Mouse (Mus musculus) liver, embryonic 16.5 days (tissue): Measurements from ENCODE around the gene Mapt. TPM values are rescaled to one million over a fixed set of nuclear protein-coding genes. Genes with fewer than 3 reads are reported as not detected.
"Not testable (repeated sequence)": the region's sequence is repeated elsewhere in the genome, so short reads cannot be mapped to it uniquely, and the experiment has no call there.

Experiments
- ATAC-seq: fragments of 200-750 bp; cut with Nextera tagmentation; 2 replicates; pipeline ENCODE4 v1.8.0; 2017; ENCODE audit warnings: low read depth, mild to moderate bottlenecking, moderate number of reproducible peaks, moderate library complexity
- H3K27ac ChIP-seq: fragments of 300-500 bp; sonication (generic); 2 replicates; pipeline ENCODE4 v1.5.1; 2014; ENCODE audit warnings: mild to moderate bottlenecking, low read length
- H3K27me3 ChIP-seq: fragments of 300-500 bp; sonication (generic); 2 replicates; pipeline ENCODE4 v1.6.1; 2014; ENCODE audit warnings: low read depth, low read length, mixed read lengths; ENCODE audit not compliant: control insufficient read depth, insufficient read depth
- H3K36me3 ChIP-seq: fragments of 300-500 bp; sonication (generic); 2 replicates; pipeline ENCODE4 v1.6.1; 2014; ENCODE audit warnings: mild to moderate bottlenecking; ENCODE audit not compliant: control insufficient read depth, insufficient read depth
- H3K4me1 ChIP-seq: fragments of 300-500 bp; sonication (generic); 2 replicates; pipeline ENCODE4 v1.6.1; 2014; ENCODE audit warnings: low read depth, low read length, mixed read lengths; ENCODE audit not compliant: control insufficient read depth
- H3K4me2 ChIP-seq: fragments of 300-500 bp; sonication (generic); 2 replicates; pipeline ENCODE4 v1.6.1; 2014; ENCODE audit warnings: low read depth, low read length, mixed read lengths
- H3K4me3 ChIP-seq: fragments of 300-500 bp; sonication (generic); 2 replicates; pipeline ENCODE4 v1.5.1; 2014; ENCODE audit warnings: low read depth, mild to moderate bottlenecking, low read length
- H3K9ac ChIP-seq: fragments of 300-500 bp; sonication (generic); 2 replicates; pipeline ENCODE4 v1.6.1; 2014; ENCODE audit warnings: low read depth, low read length
- H3K9me3 ChIP-seq: fragments of 300-500 bp; sonication (generic); replicated peaks from 2 replicates; pipeline ENCODE4 v1.6.1; 2016; ENCODE audit warnings: low read length; ENCODE audit not compliant: control insufficient read depth
- WGBS: fragments of 180-500 bp; shearing (Covaris S2); extraction: QIAGEN DNeasy Blood & Tissue Kit; methylation state at CpG from one replicate; pipeline ENCODE4 v1.1.7; 2014; ENCODE audit not compliant: insufficient replicate concordance; 5-methylcytosine and 5-hydroxymethylcytosine counted together
- polyA plus RNA-seq: library from polyadenylated mRNA; unstranded; fragments of >200 nt; fragmentation: Nextera tagmentation; extraction: Ambion mirVana; gene quantifications from 2 replicates; pipeline ENCODE4 v1.2.1, GENCODE M21; 2015

Gene Mapt
- polyA plus RNA-seq, 1 experiment from 2014 or later, result 0.53 TPM

DNA sequence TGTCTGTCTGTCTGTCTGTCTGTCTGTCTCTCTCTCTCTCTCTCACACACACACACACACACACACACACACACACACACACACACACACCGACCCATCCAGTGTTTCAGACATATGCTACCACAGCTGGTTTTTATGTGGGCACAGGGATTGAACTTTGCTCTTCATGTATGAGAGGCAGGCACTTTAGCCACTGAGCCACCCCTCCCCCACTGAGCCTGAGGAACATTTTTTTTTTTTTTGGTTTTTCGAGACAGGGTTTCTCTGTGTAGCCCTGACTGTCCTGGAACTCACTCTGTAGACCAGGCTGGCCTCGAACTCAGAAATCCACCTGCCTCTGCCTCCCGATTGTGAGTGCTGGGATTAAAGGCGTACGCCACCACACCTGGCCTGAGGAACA lies 14.3 kb downstream of the Mapt start:
- H3K9me3 ChIP-seq, H3K27me3 ChIP-seq, H3K4me2 ChIP-seq, H3K9ac ChIP-seq, H3K27ac ChIP-seq, H3K4me1 ChIP-seq, H3K4me3 ChIP-seq, H3K36me3 ChIP-seq, ATAC-seq: not testable (repeated sequence)
- WGBS, result 63% methylated on average over 6 of the region's 6 CpGs

GRCm38 (mm10) chr11:104246171-104246694 lies 15.0 kb downstream of the Mapt start:
- H3K4me1 ChIP-seq, result no peaks in the 10 kb centered on the region
- H3K36me3 ChIP-seq, result no peaks in the 10 kb centered on the region
- WGBS, result 13% methylated on average over 6 of the region's 6 CpGs
- H3K4me2 ChIP-seq, result no peak overlapping the region
- no peak overlapping the region for H3K4me3 ChIP-seq
- no peaks in the 10 kb centered on the region for H3K27me3 ChIP-seq
- no peak overlapping the region for H3K27ac ChIP-seq
- 0 out of 2 replicates have a peak, but pooled peaks have one; percentile 13 for ATAC-seq
- H3K9ac ChIP-seq, result no peak overlapping the region
- H3K9me3 ChIP-seq, result no peaks in the 10 kb centered on the region

- Histone ChIP-seq H3K4me2 (no peak overlapping the region), H3K9ac (no peak overlapping the region), H3K27ac (no peak overlapping the region), H3K4me3 (no peak overlapping the region), H3K4me1 (no peaks in the 10 kb centered on the region), H3K27me3 (no peaks in the 10 kb centered on the region), H3K36me3 (no peaks in the 10 kb centered on the region), H3K9me3 (no peaks in the 10 kb centered on the region)
- ATAC-seq, result 0 out of 2 replicates have a peak, but pooled peaks have one; percentile 9
- 50% methylated on average over 6 of the region's 6 CpGs for WGBS
These were observed 16.0 kb downstream of the Mapt start for GRCm38 (mm10) chr11:104247141-104247717.

GRCm38 (mm10) chr11:104249420-104249819 lies 18.2 kb downstream of the Mapt start:
- no peaks in the 10 kb centered on the region for H3K36me3 ChIP-seq
- no peak overlapping the region for H3K4me3 ChIP-seq
- H3K9me3 ChIP-seq, result no peaks in the 10 kb centered on the region
- H3K9ac ChIP-seq, result no peak overlapping the region
- WGBS, result 74% methylated on average over 8 of the region's 8 CpGs
- H3K27ac ChIP-seq, result no peak overlapping the region
- no peaks in the 10 kb centered on the region for H3K4me1 ChIP-seq
- H3K27me3 ChIP-seq, result no peaks in the 10 kb centered on the region
- no peak overlapping the region for H3K4me2 ChIP-seq
- no peak for ATAC-seq

DNA sequence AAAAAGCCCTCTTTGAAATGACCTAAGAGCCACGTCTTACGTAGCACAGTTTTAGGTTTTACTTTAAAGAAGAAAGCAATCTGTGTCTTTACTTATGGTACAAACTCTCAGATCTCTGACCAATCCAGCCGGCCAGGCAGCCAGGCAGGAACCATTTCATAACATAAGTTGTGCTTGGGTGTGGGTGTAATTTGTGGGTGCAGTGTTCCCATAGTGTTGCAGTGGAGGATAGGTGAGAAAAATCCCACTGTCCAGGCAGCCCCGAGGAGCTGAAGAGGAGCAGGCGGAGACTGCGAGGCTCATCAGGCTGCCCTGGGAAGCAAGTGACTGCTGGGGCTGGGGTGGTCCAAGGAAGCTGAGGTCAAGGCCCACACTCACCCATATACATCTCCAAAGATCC lies 19.9 kb downstream of the Mapt start:
- H3K4me3 ChIP-seq, result no peak overlapping the region
- no peak for ATAC-seq
- no peaks in the 10 kb centered on the region for H3K4me1 ChIP-seq
- no peak overlapping the region for H3K27ac ChIP-seq
- no peaks in the 10 kb centered on the region for H3K36me3 ChIP-seq
- H3K4me2 ChIP-seq, result no peak overlapping the region
- no peak overlapping the region for H3K9ac ChIP-seq
- no peaks in the 10 kb centered on the region for H3K27me3 ChIP-seq
- H3K9me3 ChIP-seq, result no peaks in the 10 kb centered on the region
- WGBS, result 60% methylated on average over 6 of the region's 6 CpGs

DNA sequence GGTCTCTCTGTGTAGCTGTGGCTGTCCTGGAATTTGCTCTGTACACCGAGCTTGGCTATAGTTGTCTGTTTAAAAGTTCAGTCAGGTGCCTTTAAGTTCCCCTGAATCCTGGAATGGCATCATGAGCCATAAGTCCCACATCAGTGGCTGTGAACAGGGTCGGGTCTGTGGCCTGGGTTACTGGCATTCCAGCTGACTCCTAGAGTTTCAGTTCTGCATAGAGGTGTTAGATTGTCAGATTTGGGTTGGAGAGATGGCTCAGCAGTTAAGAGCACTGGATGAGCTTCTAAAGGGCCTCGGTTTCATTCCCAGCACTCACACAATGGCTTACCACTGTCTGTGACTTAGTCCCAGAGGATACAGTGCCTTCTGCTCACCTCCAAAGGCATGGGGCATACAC lies 20.9 kb downstream of the Mapt start:
- no peak for ATAC-seq
- Histone ChIP-seq H3K4me3 (no peak overlapping the region), H3K4me1 (no peaks in the 10 kb centered on the region), H3K9me3 (no peaks in the 10 kb centered on the region), H3K27me3 (no peaks in the 10 kb centered on the region), H3K36me3 (no peaks in the 10 kb centered on the region), H3K9ac (no peak overlapping the region), H3K27ac (no peak overlapping the region), H3K4me2 (no peak overlapping the region)
- 47% methylated on average over 3 of the region's 3 CpGs for WGBS

DNA sequence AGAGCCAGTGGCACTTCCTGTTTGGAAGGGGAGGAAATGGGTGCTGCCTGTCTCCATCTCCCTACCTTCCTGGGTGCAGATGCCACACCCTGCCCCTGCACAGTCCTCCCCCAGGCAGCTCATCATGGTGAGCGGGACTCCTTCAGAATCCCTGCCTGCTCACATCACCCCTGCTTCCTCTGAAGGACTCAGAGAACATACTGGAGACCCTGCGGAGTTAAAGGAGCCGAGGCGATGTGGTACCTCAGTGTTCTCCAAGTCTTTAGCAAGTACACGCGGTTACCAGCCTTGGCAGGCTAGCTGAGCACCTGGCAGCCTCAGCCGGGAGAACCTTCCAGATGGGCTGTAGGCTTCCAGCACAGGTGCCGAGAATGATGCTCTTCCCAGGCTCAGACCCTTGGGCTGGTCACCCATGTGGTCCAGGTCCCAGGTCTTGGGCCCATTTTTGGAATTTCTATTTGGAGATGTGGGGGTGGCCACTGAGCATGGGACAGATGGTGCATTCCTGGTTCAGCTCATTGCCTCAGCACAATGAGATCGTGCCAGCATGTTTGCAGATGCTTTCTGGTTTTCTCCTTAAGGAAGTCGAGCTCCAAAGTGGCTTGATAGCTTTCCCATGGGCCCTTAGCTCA lies 23.3 kb downstream of the Mapt start:
- Histone ChIP-seq H3K4me2 (no peak overlapping the region), H3K27ac (no peak overlapping the region), H3K4me1 (no peaks in the 10 kb centered on the region), H3K9ac (no peak overlapping the region), H3K4me3 (no peak overlapping the region), H3K9me3 (no peaks in the 10 kb centered on the region), H3K27me3 (no peaks in the 10 kb centered on the region), H3K36me3 (no peaks in the 10 kb centered on the region)
- WGBS, result 55% methylated on average over 10 of the region's 10 CpGs
- ATAC-seq, result no peak

- Histone ChIP-seq H3K4me1 (no peaks in the 10 kb centered on the region), H3K4me3 (no peak overlapping the region), H3K27me3 (no peaks in the 10 kb centered on the region), H3K9ac (no peak overlapping the region), H3K27ac (no peak overlapping the region), H3K36me3 (no peaks in the 10 kb centered on the region), H3K9me3 (no peaks in the 10 kb centered on the region), H3K4me2 (no peak overlapping the region)
- ATAC-seq, result no peak
- WGBS, result 66% methylated on average over 2 of the region's 2 CpGs
These were observed 25.0 kb downstream of the Mapt start for GRCm38 (mm10) chr11:104256179-104256578.

DNA sequence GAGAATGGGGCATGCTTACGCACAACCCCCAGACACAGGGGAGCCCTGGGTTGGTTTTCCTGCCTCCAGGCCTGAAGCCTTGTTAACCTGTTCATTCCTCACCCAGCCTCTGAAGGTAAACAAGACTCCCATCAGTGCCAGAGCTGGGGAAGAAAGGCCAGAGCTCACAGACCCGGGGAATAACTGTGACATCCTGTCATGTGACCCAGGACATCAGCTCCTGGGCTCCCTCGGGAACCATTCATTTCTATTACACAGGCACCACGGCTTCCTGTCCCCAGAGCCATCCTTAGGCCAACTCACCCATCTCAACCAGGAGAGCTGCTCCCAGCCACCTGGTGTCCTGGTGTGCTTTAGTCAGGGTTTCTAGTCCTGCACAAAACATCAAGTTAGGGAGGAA lies 27.8 kb downstream of the Mapt start:
- Histone ChIP-seq H3K4me1 (no peaks in the 10 kb centered on the region), H3K27me3 (no peaks in the 10 kb centered on the region), H3K36me3 (no peaks in the 10 kb centered on the region), H3K9me3 (no peaks in the 10 kb centered on the region), H3K4me3 (no peak overlapping the region), H3K9ac (no peak overlapping the region), H3K4me2 (no peak overlapping the region), H3K27ac (no peak overlapping the region)
- ATAC-seq, result no peak
- 40% methylated on average over 4 of the region's 4 CpGs for WGBS
